Mouse (Mus musculus): ENCODE results near the gene Srsf1.

DNA sequence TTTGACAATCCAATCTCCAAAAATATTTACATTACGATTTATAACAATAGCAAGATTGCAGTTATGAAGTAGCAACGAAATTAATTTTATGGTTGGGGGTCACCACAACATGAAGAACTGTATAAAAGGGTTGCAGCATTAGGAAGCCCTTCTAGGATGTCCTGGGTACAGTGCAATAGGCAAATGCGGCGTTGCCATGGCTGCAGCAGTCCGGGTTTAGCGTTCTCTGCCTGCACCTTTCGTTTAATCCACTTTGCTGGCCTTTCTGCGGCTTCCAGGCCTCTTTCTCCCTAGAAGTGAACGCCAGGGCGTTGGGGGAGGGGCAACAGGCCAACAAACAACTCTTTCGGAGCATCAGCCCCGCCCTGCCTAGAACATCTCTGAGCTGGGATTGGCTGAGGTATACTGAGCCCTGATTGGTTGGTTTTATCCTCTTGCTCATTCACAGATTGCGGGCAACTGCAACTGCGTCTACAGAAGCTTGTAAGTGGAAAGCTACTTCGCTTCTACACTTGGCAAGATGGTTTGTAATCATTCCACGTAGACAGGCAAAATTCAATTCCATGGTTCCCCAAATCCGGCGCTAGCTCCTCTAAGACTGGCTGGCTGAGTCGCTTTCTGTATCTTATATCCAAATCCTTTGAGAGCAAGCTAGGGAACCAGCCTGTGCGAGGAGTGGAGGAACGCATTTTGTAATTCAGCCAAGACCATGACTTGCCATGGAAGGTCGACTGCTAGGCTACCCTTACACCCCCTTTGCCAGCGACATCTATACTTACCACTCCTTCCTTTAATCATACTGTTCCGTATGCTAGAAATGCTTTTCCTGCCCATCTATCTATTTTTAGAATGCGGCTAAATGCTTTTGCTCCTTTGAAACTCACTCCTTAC lies 39.8 kb downstream of the Srsf1 start:
- no peak for TF ChIP-seq CTCF (IDR thresholded peaks at IDR 0.05; ENCODE audit: low read depth, low read length)
- no peak for TF ChIP-seq GATA1 (IDR thresholded peaks at IDR 0.05; ENCODE audit: borderline replicate concordance, low read length)
- no peak for TF ChIP-seq TAL1 (conservative IDR thresholded peaks at IDR 0.05; ENCODE audit: low read depth, low read length)
- no peak for TF ChIP-seq POLR2AphosphoS5 (IDR thresholded peaks at IDR 0.05; ENCODE audit: insufficient replicate concordance, low read depth, low read length)

Measured in G1E (cell line).